Mouse (Mus musculus) neural tube, embryonic 14.5 days (tissue): Measurements from ENCODE around the gene Purb. TPM values are rescaled to one million over a fixed set of nuclear protein-coding genes. Genes with fewer than 3 reads are reported as not detected.
"Not testable (repeated sequence)": the region's sequence is repeated elsewhere in the genome, so short reads cannot be mapped to it uniquely, and the experiment has no call there.

Experiments
- ATAC-seq: fragments of 200-750 bp; cut with Nextera tagmentation; 2 replicates; pipeline ENCODE4 v1.8.0; 2017; ENCODE audit warnings: low read depth, mild to moderate bottlenecking, moderate TSS enrichment, moderate library complexity
- H3K27ac ChIP-seq: fragments of 300-500 bp; sonication (generic); 2 replicates; pipeline ENCODE4 v1.5.1; 2014; ENCODE audit warnings: low read depth, mild to moderate bottlenecking, control low read depth, low read length, moderate library complexity, mixed read lengths
- H3K27me3 ChIP-seq: fragments of 300-500 bp; sonication (generic); 2 replicates; pipeline ENCODE4 v1.6.1; 2014; ENCODE audit warnings: low read length; ENCODE audit not compliant: control insufficient read depth, insufficient read depth
- H3K36me3 ChIP-seq: fragments of 300-500 bp; sonication (generic); 2 replicates; pipeline ENCODE4 v1.6.1; 2014; ENCODE audit warnings: low read length, mixed read lengths; ENCODE audit not compliant: control insufficient read depth, insufficient read depth
- H3K4me1 ChIP-seq: fragments of 300-500 bp; sonication (generic); 2 replicates; pipeline ENCODE4 v1.6.1; 2014; ENCODE audit warnings: low read length; ENCODE audit not compliant: control insufficient read depth, insufficient read depth
- H3K4me2 ChIP-seq: fragments of 300-500 bp; sonication (generic); 2 replicates; pipeline ENCODE4 v1.6.1; 2014; ENCODE audit warnings: mild to moderate bottlenecking, low read depth, low read length, control low read depth
- H3K4me3 ChIP-seq: fragments of 300-500 bp; sonication (generic); 2 replicates; pipeline ENCODE4 v1.5.1; 2014; ENCODE audit warnings: low read depth, low read length, control low read depth, mixed read lengths
- H3K9ac ChIP-seq: fragments of 300-500 bp; sonication (generic); replicated peaks from 2 replicates; pipeline ENCODE4 v1.6.1; 2014; ENCODE audit warnings: low read depth, mild to moderate bottlenecking, control low read depth, low read length, mixed read lengths
- H3K9me3 ChIP-seq: fragments of 300-500 bp; sonication (generic); 2 replicates; pipeline ENCODE4 v1.6.1; 2016; ENCODE audit warnings: low read length; ENCODE audit not compliant: control insufficient read depth
- WGBS: fragments of 180-500 bp; shearing (Covaris S2); extraction: QIAGEN DNeasy Blood & Tissue Kit; methylation state at CpG from one replicate; pipeline ENCODE4 v1.1.7; 2014; 5-methylcytosine and 5-hydroxymethylcytosine counted together
- polyA plus RNA-seq: library from polyadenylated mRNA; unstranded; fragments of >200 nt; fragmentation: Nextera tagmentation; extraction: Ambion mirVana; gene quantifications from 2 replicates; pipeline ENCODE4 v1.2.1, GENCODE M21; 2014

Gene Purb
- polyA plus RNA-seq, 1 experiment from 2014 or later: 11.6 TPM

- WGBS: 88% methylated on average over 6 of the region's 6 CpGs
- H3K4me2 ChIP-seq: no peak overlapping the region
- H3K4me3 ChIP-seq: no peak overlapping the region
- no peaks in the 10 kb centered on the region for H3K27me3 ChIP-seq
- H3K36me3 ChIP-seq: no peaks in the 10 kb centered on the region; the same call in 1 of the 2 replicates
- H3K27ac ChIP-seq: no peak overlapping the region
- H3K9ac ChIP-seq: no peak overlapping the region
- no peak for ATAC-seq
- H3K4me1 ChIP-seq: peaks cover 6% of the 10 kb centered on the region
- no peaks in the 10 kb centered on the region for H3K9me3 ChIP-seq
These were observed 12.4 kb downstream of the Purb start for GRCm38 (mm10) chr11:6463159-6463837.

- Histone ChIP-seq H3K9ac (no peak overlapping the region), H3K27ac (no peak overlapping the region), H3K27me3 (no peaks in the 10 kb centered on the region), H3K9me3 (no peaks in the 10 kb centered on the region), H3K4me2 (no peak overlapping the region), H3K4me1 (no peaks in the 10 kb centered on the region), H3K36me3 (no peaks in the 10 kb centered on the region), H3K4me3 (no peak overlapping the region)
- 78% methylated on average over 6 of the region's 6 CpGs for WGBS
- no peak for ATAC-seq
These were observed 19.6 kb downstream of the Purb start for GRCm38 (mm10) chr11:6456083-6456482.

- ATAC-seq, H3K36me3 ChIP-seq, H3K4me2 ChIP-seq, H3K27me3 ChIP-seq, H3K27ac ChIP-seq, H3K9ac ChIP-seq, H3K4me1 ChIP-seq, H3K4me3 ChIP-seq, H3K9me3 ChIP-seq: not testable (repeated sequence)
- WGBS: 94% methylated on average over 5 of the region's 5 CpGs
These were observed 27.6 kb downstream of the Purb start for GRCm38 (mm10) chr11:6448155-6448554.

- 83% methylated on average over 4 of the region's 4 CpGs for WGBS
- no peak for ATAC-seq
These were observed 28.2 kb downstream of the Purb start for GRCm38 (mm10) chr11:6447493-6447892.

GRCm38 (mm10) chr11:6445951-6446350 is 29.8 kb downstream of the Purb start:
- WGBS: 89% methylated on average over 7 of the region's 7 CpGs
- Histone ChIP-seq H3K4me3 (no peak overlapping the region), H3K27ac (no peak overlapping the region), H3K36me3 (no peaks in the 10 kb centered on the region), H3K27me3 (no peaks in the 10 kb centered on the region), H3K4me1 (peaks cover 11% of the 10 kb centered on the region), H3K4me2 (no peak overlapping the region), H3K9me3 (no peaks in the 10 kb centered on the region), H3K9ac (no peak overlapping the region)
- no peak for ATAC-seq

More at GRCm38 (mm10) chr11:6447493-6447892, 28.2 kb downstream of the Purb start:
- Histone ChIP-seq H3K9ac (no peak overlapping the region), H3K36me3 (no peaks in the 10 kb centered on the region), H3K27ac (no peak overlapping the region), H3K4me1 (peaks cover 11% of the 10 kb centered on the region), H3K4me3 (no peak overlapping the region), H3K27me3 (no peaks in the 10 kb centered on the region), H3K4me2 (no peak overlapping the region), H3K9me3 (no peaks in the 10 kb centered on the region)

- no peak overlapping the region for H3K27ac ChIP-seq
- WGBS: 85% methylated on average over 4 of the region's 4 CpGs
- H3K27me3 ChIP-seq: no peaks in the 10 kb centered on the region
- H3K36me3 ChIP-seq: no peaks in the 10 kb centered on the region
- H3K4me1 ChIP-seq: peaks cover 11% of the 10 kb centered on the region
- no peaks in the 10 kb centered on the region for H3K9me3 ChIP-seq
- no peak overlapping the region for H3K4me2 ChIP-seq
- ATAC-seq: no peak
- no peak overlapping the region for H3K4me3 ChIP-seq
- no peak overlapping the region for H3K9ac ChIP-seq
These were observed 30.3 kb downstream of the Purb start for GRCm38 (mm10) chr11:6445441-6445840.

GRCm38 (mm10) chr11:6444077-6444853 is 31.5 kb downstream of the Purb start, which contains the start of gene H2afv:
Gene H2afv, minus strand, starts transcription at chr11:6444443.
- Histone ChIP-seq H3K27ac (peak within 1 kb of the TSS; percentile 92), H3K4me2 (peak within 1 kb of the TSS; percentile 68), H3K27me3 (no peaks in the 10 kb centered on the region), H3K9ac (peak within 1 kb of the TSS; percentile 73), H3K36me3 (no peaks in the 10 kb centered on the region), H3K4me3 (peak within 1 kb of the TSS; percentile 85), H3K4me1 (peaks cover 11% of the 10 kb centered on the region), H3K9me3 (no peaks in the 10 kb centered on the region)
- peak; percentile 99 for ATAC-seq
- WGBS: under 1% methylated on average over 76 of the region's 80 CpGs

GRCm38 (mm10) chr11:6443727-6444076 is 32.0 kb downstream of the Purb start:
- Histone ChIP-seq H3K4me3 (peak overlapping the region; percentile 85), H3K27me3 (no peaks in the 10 kb centered on the region), H3K4me2 (peak overlapping the region; percentile 68), H3K27ac (peak overlapping the region; percentile 92), H3K9me3 (no peaks in the 10 kb centered on the region), H3K4me1 (peaks cover 11% of the 10 kb centered on the region), H3K9ac (peak overlapping the region; percentile 73), H3K36me3 (no peaks in the 10 kb centered on the region)
- ATAC-seq: no peak
- 1% methylated on average over 10 of the region's 10 CpGs for WGBS

GRCm38 (mm10) chr11:6443102-6443501 is 32.6 kb downstream of the Purb start:
- Histone ChIP-seq H3K9ac (peak overlapping the region; percentile 37), H3K27ac (peak overlapping the region; percentile 34; the same call in 1 of the 2 replicates), H3K27me3 (no peaks in the 10 kb centered on the region), H3K9me3 (no peaks in the 10 kb centered on the region), H3K4me1 (peaks cover 11% of the 10 kb centered on the region), H3K4me2 (peak overlapping the region; percentile 68), H3K4me3 (peak overlapping the region; percentile 85), H3K36me3 (no peaks in the 10 kb centered on the region)
- no peak for ATAC-seq
- 52% methylated on average over 4 of the region's 4 CpGs for WGBS
